Mouse (Mus musculus): ENCODE measurements around the gene Inpp5a. TPM values are rescaled to one million over a fixed set of nuclear protein-coding genes. Genes with fewer than 3 reads are reported as not detected.

Gene Inpp5a
- polyA plus RNA-seq, 1 experiment from 2014 or later: 25.4 TPM

GRCm38 (mm10) chr7:139437926-139438600, 49.2 kb downstream of the Inpp5a start:
- Histone ChIP-seq H3K36me3 (ENCODE audit: control insufficient read depth, insufficient read depth, low read length) (no peaks in the 10 kb centered on the region), H3K27ac (replicated peaks) (no peak overlapping the region), H3K4me3 (ENCODE audit: low read depth, low read length) (no peak overlapping the region), H3K4me2 (replicated peaks; ENCODE audit: low read depth) (no peak overlapping the region), H3K9me3 (ENCODE audit: control insufficient read depth, low read length) (no peaks in the 10 kb centered on the region), H3K4me1 (replicated peaks; ENCODE audit: control insufficient read depth, insufficient read depth) (peaks cover 14% of the 10 kb centered on the region), H3K27me3 (ENCODE audit: control insufficient read depth, insufficient read depth, low read length) (no peaks in the 10 kb centered on the region), H3K9ac (ENCODE audit: low read length) (no peak overlapping the region)
- 41% methylated on average over 9 of the region's 9 CpGs for WGBS
- ATAC-seq (ENCODE audit: low FRiP score, low TSS enrichment): no peak
- no peak for DNase-seq (ENCODE audit: low spot score)
- TF ChIP-seq EP300 (optimal IDR thresholded peaks at IDR 0.05) (no peak), CTCF (IDR thresholded peaks at IDR 0.05; ENCODE audit: low read depth) (no peak)

- WGBS: 57% methylated on average over 4 of the region's 4 CpGs
- ATAC-seq (ENCODE audit: low FRiP score, low TSS enrichment): no peak
- H3K4me1 ChIP-seq (replicated peaks; ENCODE audit: control insufficient read depth, insufficient read depth): peaks cover 14% of the 10 kb centered on the region
- no peak overlapping the region for H3K9ac ChIP-seq (ENCODE audit: low read length)
- TF ChIP-seq EP300 (optimal IDR thresholded peaks at IDR 0.05): no peak
- no peak for TF ChIP-seq CTCF (IDR thresholded peaks at IDR 0.05; ENCODE audit: low read depth)
- H3K4me2 ChIP-seq (replicated peaks; ENCODE audit: low read depth): no peak overlapping the region
- H3K36me3 ChIP-seq (ENCODE audit: control insufficient read depth, insufficient read depth, low read length): no peaks in the 10 kb centered on the region
- no peak for DNase-seq (ENCODE audit: low spot score)
- H3K9me3 ChIP-seq (ENCODE audit: control insufficient read depth, low read length): no peaks in the 10 kb centered on the region
- H3K27ac ChIP-seq (replicated peaks): no peak overlapping the region; the same call in 1 of the 2 replicates
- no peak overlapping the region for H3K4me3 ChIP-seq (ENCODE audit: low read depth, low read length)
- H3K27me3 ChIP-seq (ENCODE audit: control insufficient read depth, insufficient read depth, low read length): no peaks in the 10 kb centered on the region
Observed at GRCm38 (mm10) chr7:139438601-139438945, 49.7 kb downstream of the Inpp5a start.

GRCm38 (mm10) chr7:139439031-139439430, 50.1 kb downstream of the Inpp5a start:
- Histone ChIP-seq H3K36me3 (ENCODE audit: control insufficient read depth, insufficient read depth, low read length) (no peaks in the 10 kb centered on the region), H3K4me1 (replicated peaks; ENCODE audit: control insufficient read depth, insufficient read depth) (peaks cover 14% of the 10 kb centered on the region), H3K4me3 (ENCODE audit: low read depth, low read length) (no peak overlapping the region), H3K4me2 (replicated peaks; ENCODE audit: low read depth) (no peak overlapping the region), H3K27ac (replicated peaks) (no peak overlapping the region), H3K9ac (ENCODE audit: low read length) (no peak overlapping the region), H3K9me3 (ENCODE audit: control insufficient read depth, low read length) (no peaks in the 10 kb centered on the region), H3K27me3 (ENCODE audit: control insufficient read depth, insufficient read depth, low read length) (no peaks in the 10 kb centered on the region)
- ATAC-seq (ENCODE audit: low FRiP score, low TSS enrichment) (no peak), DNase-seq (ENCODE audit: low spot score) (no peak)
- TF ChIP-seq CTCF (IDR thresholded peaks at IDR 0.05; ENCODE audit: low read depth) (no peak), EP300 (optimal IDR thresholded peaks at IDR 0.05) (no peak)
- WGBS: 56% methylated on average over 3 of the region's 3 CpGs

- WGBS: 77% methylated on average over 6 of the region's 6 CpGs
- no peaks in the 10 kb centered on the region for H3K27me3 ChIP-seq (ENCODE audit: control insufficient read depth, insufficient read depth, low read length)
- H3K4me2 ChIP-seq (replicated peaks; ENCODE audit: low read depth): no peak overlapping the region
- DNase-seq (ENCODE audit: low spot score) (no peak), ATAC-seq (ENCODE audit: low FRiP score, low TSS enrichment) (no peak)
- no peak overlapping the region for H3K27ac ChIP-seq (replicated peaks)
- TF ChIP-seq EP300 (optimal IDR thresholded peaks at IDR 0.05): no peak
- no peak for TF ChIP-seq CTCF (IDR thresholded peaks at IDR 0.05; ENCODE audit: low read depth)
- H3K4me1 ChIP-seq (replicated peaks; ENCODE audit: control insufficient read depth, insufficient read depth): peaks cover 10% of the 10 kb centered on the region
- no peak overlapping the region for H3K9ac ChIP-seq (ENCODE audit: low read length)
- H3K36me3 ChIP-seq (ENCODE audit: control insufficient read depth, insufficient read depth, low read length): no peaks in the 10 kb centered on the region
- H3K9me3 ChIP-seq (ENCODE audit: control insufficient read depth, low read length): no peaks in the 10 kb centered on the region
- no peak overlapping the region for H3K4me3 ChIP-seq (ENCODE audit: low read depth, low read length)
Observed at GRCm38 (mm10) chr7:139439922-139440895, 51.3 kb downstream of the Inpp5a start.

- Histone ChIP-seq H3K4me1 (replicated peaks; ENCODE audit: control insufficient read depth, insufficient read depth) (peaks cover 10% of the 10 kb centered on the region), H3K36me3 (ENCODE audit: control insufficient read depth, insufficient read depth, low read length) (no peaks in the 10 kb centered on the region), H3K9ac (ENCODE audit: low read length) (no peak overlapping the region), H3K9me3 (ENCODE audit: control insufficient read depth, low read length) (no peaks in the 10 kb centered on the region), H3K27ac (replicated peaks) (no peak overlapping the region; the same call in 1 of the 2 replicates), H3K27me3 (ENCODE audit: control insufficient read depth, insufficient read depth, low read length) (no peaks in the 10 kb centered on the region), H3K4me2 (replicated peaks; ENCODE audit: low read depth) (no peak overlapping the region), H3K4me3 (ENCODE audit: low read depth, low read length) (no peak overlapping the region)
- TF ChIP-seq EP300 (optimal IDR thresholded peaks at IDR 0.05): no peak
- TF ChIP-seq CTCF (IDR thresholded peaks at IDR 0.05; ENCODE audit: low read depth): no peak
- 51% methylated on average over 5 of the region's 5 CpGs for WGBS
- ATAC-seq (ENCODE audit: low FRiP score, low TSS enrichment): no peak
- no peak for DNase-seq (ENCODE audit: low spot score)
Observed at GRCm38 (mm10) chr7:139441022-139441421, 52.1 kb downstream of the Inpp5a start.
